Mouse (Mus musculus): ENCODE data around the gene Npc2. TPM values are rescaled to one million over a fixed set of nuclear protein-coding genes. Genes with fewer than 3 reads are reported as not detected.

The Npc2 gene
- polyA plus RNA-seq, 1 experiment from 2014 or later: 53.0 TPM

- Histone ChIP-seq H3K4me1 (ENCODE audit: control insufficient read depth, insufficient read depth, low read length) (no peaks in the 10 kb centered on the region), H3K9ac (ENCODE audit: low read depth, low read length) (no peak overlapping the region), H3K36me3 (ENCODE audit: control insufficient read depth, insufficient read depth, low read length) (no peaks in the 10 kb centered on the region), H3K27me3 (ENCODE audit: control insufficient read depth, insufficient read depth, low read depth, low read length) (no peaks in the 10 kb centered on the region), H3K4me3 (ENCODE audit: low read depth, low read length) (no peak overlapping the region), H3K27ac (ENCODE audit: low read length) (no peak overlapping the region), H3K9me3 (replicated peaks; ENCODE audit: control insufficient read depth, low read length, poor library complexity, severe bottlenecking) (no peaks in the 10 kb centered on the region), H3K4me2 (ENCODE audit: low read length) (no peak overlapping the region)
- WGBS: 81% methylated on average over 6 of the region's 6 CpGs
- ATAC-seq: no peak
Observed at GRCm38 (mm10) chr12:84809033-84809432, 36.1 kb upstream of the Npc2 start.

- H3K4me3 ChIP-seq (ENCODE audit: low read depth, low read length): no peak overlapping the region
- no peak overlapping the region for H3K9ac ChIP-seq (ENCODE audit: low read depth, low read length)
- no peaks in the 10 kb centered on the region for H3K4me1 ChIP-seq (ENCODE audit: control insufficient read depth, insufficient read depth, low read length)
- H3K9me3 ChIP-seq (replicated peaks; ENCODE audit: control insufficient read depth, low read length, poor library complexity, severe bottlenecking): no peaks in the 10 kb centered on the region
- no peak overlapping the region for H3K4me2 ChIP-seq (ENCODE audit: low read length)
- no peak overlapping the region for H3K27ac ChIP-seq (ENCODE audit: low read length)
- no peaks in the 10 kb centered on the region for H3K27me3 ChIP-seq (ENCODE audit: control insufficient read depth, insufficient read depth, low read depth, low read length)
- no peak for ATAC-seq
- H3K36me3 ChIP-seq (ENCODE audit: control insufficient read depth, insufficient read depth, low read length): no peaks in the 10 kb centered on the region
- WGBS: 83% methylated on average over 13 of the region's 13 CpGs
Observed at GRCm38 (mm10) chr12:84807351-84807750, 34.4 kb upstream of the Npc2 start.

- Histone ChIP-seq H3K27me3 (ENCODE audit: control insufficient read depth, insufficient read depth, low read depth, low read length) (no peaks in the 10 kb centered on the region), H3K36me3 (ENCODE audit: control insufficient read depth, insufficient read depth, low read length) (no peaks in the 10 kb centered on the region), H3K4me3 (ENCODE audit: low read depth, low read length) (no peak overlapping the region), H3K9me3 (replicated peaks; ENCODE audit: control insufficient read depth, low read length, poor library complexity, severe bottlenecking) (no peaks in the 10 kb centered on the region), H3K27ac (ENCODE audit: low read length) (no peak overlapping the region), H3K9ac (ENCODE audit: low read depth, low read length) (no peak overlapping the region), H3K4me2 (ENCODE audit: low read length) (no peak overlapping the region), H3K4me1 (ENCODE audit: control insufficient read depth, insufficient read depth, low read length) (no peaks in the 10 kb centered on the region)
- WGBS: 63% methylated on average over 5 of the region's 5 CpGs
- no peak for ATAC-seq
Observed at GRCm38 (mm10) chr12:84806726-84807125, 33.8 kb upstream of the Npc2 start.

- H3K4me1 ChIP-seq (ENCODE audit: control insufficient read depth, insufficient read depth, low read length): no peaks in the 10 kb centered on the region
- H3K36me3 ChIP-seq (ENCODE audit: control insufficient read depth, insufficient read depth, low read length): no peaks in the 10 kb centered on the region
- no peak for ATAC-seq
- no peak overlapping the region for H3K9ac ChIP-seq (ENCODE audit: low read depth, low read length)
- H3K4me2 ChIP-seq (ENCODE audit: low read length): no peak overlapping the region
- no peaks in the 10 kb centered on the region for H3K27me3 ChIP-seq (ENCODE audit: control insufficient read depth, insufficient read depth, low read depth, low read length)
- no peak overlapping the region for H3K27ac ChIP-seq (ENCODE audit: low read length)
- no peaks in the 10 kb centered on the region for H3K9me3 ChIP-seq (replicated peaks; ENCODE audit: control insufficient read depth, low read length, poor library complexity, severe bottlenecking)
- no peak overlapping the region for H3K4me3 ChIP-seq (ENCODE audit: low read depth, low read length)
- WGBS: 80% methylated on average over 1 of the region's 1 CpGs
Observed at GRCm38 (mm10) chr12:84806010-84806409, 33.1 kb upstream of the Npc2 start.

DNA sequence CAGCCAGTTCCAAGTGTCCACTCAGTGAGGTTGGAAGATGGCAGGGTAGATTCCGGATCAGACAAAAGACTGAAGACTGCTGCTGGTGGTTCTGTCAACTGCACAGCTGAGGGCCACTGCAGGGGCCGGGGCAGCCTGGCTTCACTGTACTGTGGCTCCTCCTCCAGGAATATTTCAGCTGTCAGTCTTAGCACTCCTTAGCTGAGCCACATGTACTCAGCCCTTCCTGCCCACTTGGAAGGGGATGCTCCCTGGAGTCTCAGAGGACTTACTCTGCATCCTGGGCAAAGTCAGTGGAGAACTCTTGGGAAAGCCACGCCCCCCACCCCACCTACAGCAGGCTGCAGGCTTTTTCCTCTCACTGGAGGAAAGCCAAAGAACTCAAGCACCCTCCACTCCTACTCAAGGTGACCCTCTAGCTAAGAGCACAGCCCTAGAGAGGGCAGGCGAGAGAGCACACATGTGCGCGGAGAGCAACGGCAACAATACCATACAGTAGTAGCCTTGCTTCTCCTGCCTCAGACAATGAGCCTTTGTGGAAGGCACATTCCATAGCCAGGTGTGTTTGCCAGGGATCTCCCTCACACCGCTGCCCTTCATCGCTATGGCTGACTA lies 32.4 kb upstream of the Npc2 start:
- 75% methylated on average over 9 of the region's 9 CpGs for WGBS
- ATAC-seq: no peak
- no peaks in the 10 kb centered on the region for H3K36me3 ChIP-seq (ENCODE audit: control insufficient read depth, insufficient read depth, low read length)

GRCm38 (mm10) chr12:84802625-84803024 lies 29.7 kb upstream of the Npc2 start:
- H3K36me3 ChIP-seq (ENCODE audit: control insufficient read depth, insufficient read depth, low read length): no peaks in the 10 kb centered on the region
- 85% methylated on average over 3 of the region's 3 CpGs for WGBS
- H3K9ac ChIP-seq (ENCODE audit: low read depth, low read length): no peak overlapping the region
- no peak overlapping the region for H3K4me3 ChIP-seq (ENCODE audit: low read depth, low read length)
- no peak overlapping the region for H3K27ac ChIP-seq (ENCODE audit: low read length)
- no peak overlapping the region for H3K4me2 ChIP-seq (ENCODE audit: low read length)
- H3K4me1 ChIP-seq (ENCODE audit: control insufficient read depth, insufficient read depth, low read length): no peaks in the 10 kb centered on the region
- ATAC-seq: no peak
- no peaks in the 10 kb centered on the region for H3K27me3 ChIP-seq (ENCODE audit: control insufficient read depth, insufficient read depth, low read depth, low read length)
- no peaks in the 10 kb centered on the region for H3K9me3 ChIP-seq (replicated peaks; ENCODE audit: control insufficient read depth, low read length, poor library complexity, severe bottlenecking)

More for the DNA sequence above, 32.4 kb upstream of the Npc2 start:
- H3K4me1 ChIP-seq (ENCODE audit: control insufficient read depth, insufficient read depth, low read length): no peaks in the 10 kb centered on the region
- H3K4me2 ChIP-seq (ENCODE audit: low read length): no peak overlapping the region
- no peak overlapping the region for H3K27ac ChIP-seq (ENCODE audit: low read length)
- no peaks in the 10 kb centered on the region for H3K9me3 ChIP-seq (replicated peaks; ENCODE audit: control insufficient read depth, low read length, poor library complexity, severe bottlenecking)
- no peaks in the 10 kb centered on the region for H3K27me3 ChIP-seq (ENCODE audit: control insufficient read depth, insufficient read depth, low read depth, low read length)
- H3K4me3 ChIP-seq (ENCODE audit: low read depth, low read length): no peak overlapping the region
- no peak overlapping the region for H3K9ac ChIP-seq (ENCODE audit: low read depth, low read length)

DNA sequence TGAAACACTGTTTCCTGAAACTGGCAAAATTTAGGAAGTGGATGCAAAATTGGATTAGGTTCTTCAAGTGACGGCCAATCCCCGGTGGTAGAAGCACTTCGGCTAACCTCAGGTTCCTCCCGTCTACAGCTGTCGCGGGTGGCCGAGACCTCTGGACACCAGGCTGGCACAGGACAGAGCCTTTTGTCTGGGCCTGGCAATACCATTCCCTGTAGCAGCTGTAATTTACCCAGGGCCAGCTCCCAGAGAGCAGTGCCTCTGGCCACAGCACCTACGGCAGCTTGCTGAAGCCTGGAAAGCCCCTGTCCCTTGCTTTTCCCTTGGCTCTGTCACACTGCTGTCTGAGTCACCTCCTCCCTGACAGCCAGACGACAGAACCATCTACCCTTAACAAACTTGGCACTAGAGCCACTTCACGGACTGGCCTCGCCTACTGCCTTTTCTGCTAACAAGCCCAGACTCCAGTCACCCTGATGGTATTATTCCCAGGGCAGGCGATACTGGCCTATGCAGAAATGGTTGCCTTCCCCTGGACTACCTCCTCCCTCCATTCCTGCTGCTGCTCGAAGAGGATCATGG lies 28.7 kb upstream of the Npc2 start:
- Histone ChIP-seq H3K4me2 (ENCODE audit: low read length) (no peak overlapping the region), H3K36me3 (ENCODE audit: control insufficient read depth, insufficient read depth, low read length) (no peaks in the 10 kb centered on the region), H3K27me3 (ENCODE audit: control insufficient read depth, insufficient read depth, low read depth, low read length) (no peaks in the 10 kb centered on the region), H3K27ac (ENCODE audit: low read length) (no peak overlapping the region), H3K4me3 (ENCODE audit: low read depth, low read length) (no peak overlapping the region), H3K4me1 (ENCODE audit: control insufficient read depth, insufficient read depth, low read length) (no peaks in the 10 kb centered on the region), H3K9me3 (replicated peaks; ENCODE audit: control insufficient read depth, low read length, poor library complexity, severe bottlenecking) (no peaks in the 10 kb centered on the region), H3K9ac (ENCODE audit: low read depth, low read length) (no peak overlapping the region)
- ATAC-seq: no peak
- WGBS: 89% methylated on average over 13 of the region's 13 CpGs

DNA sequence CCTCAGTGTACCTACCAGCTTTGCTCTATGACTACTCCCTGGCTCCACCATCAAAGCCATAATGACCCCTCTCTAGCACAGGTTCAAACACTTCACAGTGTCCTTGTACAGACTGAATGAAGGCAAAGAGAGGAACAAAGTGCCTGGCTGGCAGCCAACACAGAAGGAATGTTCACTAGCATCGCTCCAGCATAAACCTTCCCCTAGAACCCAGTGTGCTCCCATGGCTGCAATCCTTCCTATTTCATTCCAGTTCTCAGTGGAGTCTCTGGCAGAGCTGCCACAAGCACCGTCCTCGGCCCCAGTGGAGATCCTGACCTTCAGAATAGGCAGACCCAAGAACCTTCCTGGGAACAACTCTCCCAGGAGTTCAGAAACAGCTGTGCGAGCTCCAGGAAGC lies 27.5 kb upstream of the Npc2 start:
- no peak for ATAC-seq
- Histone ChIP-seq H3K9me3 (replicated peaks; ENCODE audit: control insufficient read depth, low read length, poor library complexity, severe bottlenecking) (no peaks in the 10 kb centered on the region), H3K9ac (ENCODE audit: low read depth, low read length) (no peak overlapping the region), H3K4me2 (ENCODE audit: low read length) (no peak overlapping the region), H3K4me1 (ENCODE audit: control insufficient read depth, insufficient read depth, low read length) (no peaks in the 10 kb centered on the region), H3K27me3 (ENCODE audit: control insufficient read depth, insufficient read depth, low read depth, low read length) (no peaks in the 10 kb centered on the region), H3K27ac (ENCODE audit: low read length) (no peak overlapping the region), H3K36me3 (ENCODE audit: control insufficient read depth, insufficient read depth, low read length) (no peaks in the 10 kb centered on the region), H3K4me3 (ENCODE audit: low read depth, low read length) (no peak overlapping the region)
- 73% methylated on average over 4 of the region's 4 CpGs for WGBS

DNA sequence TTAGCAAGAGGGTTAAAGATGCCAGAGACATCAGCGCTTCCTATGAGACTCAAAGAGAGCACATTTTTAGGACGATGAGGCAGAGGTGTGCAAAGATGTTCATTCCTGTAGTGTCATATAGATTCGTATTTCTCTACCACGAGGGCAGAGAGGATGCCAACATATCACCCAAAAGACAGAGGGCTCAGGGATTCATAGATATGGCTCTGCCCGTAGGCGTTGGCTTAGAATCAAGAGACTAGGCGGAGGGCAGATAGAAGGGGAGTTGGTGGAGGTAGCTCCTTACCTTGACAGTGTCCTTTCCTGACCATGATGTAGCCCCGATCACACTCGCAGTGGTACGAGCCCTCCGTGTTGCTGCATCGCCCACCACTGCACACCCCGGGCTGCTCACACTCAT lies 26.1 kb upstream of the Npc2 start:
- no peaks in the 10 kb centered on the region for H3K9me3 ChIP-seq (replicated peaks; ENCODE audit: control insufficient read depth, low read length, poor library complexity, severe bottlenecking)
- no peak overlapping the region for H3K4me3 ChIP-seq (ENCODE audit: low read depth, low read length)
- no peak for ATAC-seq
- H3K27ac ChIP-seq (ENCODE audit: low read length): no peak overlapping the region
- no peak overlapping the region for H3K4me2 ChIP-seq (ENCODE audit: low read length)
- no peaks in the 10 kb centered on the region for H3K4me1 ChIP-seq (ENCODE audit: control insufficient read depth, insufficient read depth, low read length)
- no peak overlapping the region for H3K9ac ChIP-seq (ENCODE audit: low read depth, low read length)
- no peaks in the 10 kb centered on the region for H3K36me3 ChIP-seq (ENCODE audit: control insufficient read depth, insufficient read depth, low read length)
- H3K27me3 ChIP-seq (ENCODE audit: control insufficient read depth, insufficient read depth, low read depth, low read length): no peaks in the 10 kb centered on the region
- WGBS: 94% methylated on average over 13 of the region's 13 CpGs
